Mouse (Mus musculus) CD4-positive helper T cell, adult 2 months (primary cell): Measurements from ENCODE around the gene Slc6a11.

Source experiments
- DNase-seq: peaks from one replicate; pipeline ENCODE4 v3.0.0-alpha.2; 2012; ENCODE audit warnings: low read depth, missing footprints, low spot score

Gene Slc6a11

DNA sequence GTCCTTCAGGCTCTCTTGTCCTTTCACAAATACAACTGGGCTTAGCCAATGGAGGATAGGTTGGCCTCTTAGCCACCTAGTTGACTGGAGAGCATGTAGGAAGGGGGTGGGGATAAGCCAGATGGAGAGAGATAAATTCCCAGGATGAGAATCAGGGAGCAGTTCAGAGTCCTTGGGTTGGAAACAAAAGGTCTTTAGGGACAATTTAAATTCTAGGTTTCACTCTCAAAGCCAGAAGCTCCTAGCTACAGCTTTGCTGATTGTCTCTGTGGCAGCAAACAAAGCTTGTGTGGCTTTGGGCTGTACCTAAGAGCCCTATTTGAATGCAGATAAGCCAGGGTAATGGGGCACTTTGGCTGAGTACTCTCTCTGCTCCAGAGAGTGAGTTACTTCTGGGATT lies 135.2 kb downstream of the Slc6a11 start:
- no peak for DNase-seq

DNA sequence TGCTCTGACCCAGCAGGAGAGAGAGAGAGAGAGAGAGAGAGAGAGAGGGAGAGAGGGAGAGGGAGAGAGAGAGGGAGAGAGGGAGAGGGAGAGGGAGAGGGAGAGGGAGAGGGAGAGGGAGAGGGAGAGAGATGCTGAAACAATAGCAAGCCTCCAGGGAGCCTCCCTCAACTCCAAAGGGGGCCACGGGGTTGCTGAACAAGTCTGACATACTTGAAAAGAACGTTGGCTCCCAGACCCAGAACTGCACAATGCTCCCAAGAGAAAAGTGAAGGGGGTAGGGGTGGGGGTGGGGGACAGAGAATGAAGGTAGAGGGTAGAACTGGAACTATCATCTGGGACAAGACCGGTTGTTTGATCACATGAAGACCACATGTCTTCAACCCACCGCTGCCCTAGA lies 136.9 kb downstream of the Slc6a11 start:
- DNase-seq, result no peak

DNA sequence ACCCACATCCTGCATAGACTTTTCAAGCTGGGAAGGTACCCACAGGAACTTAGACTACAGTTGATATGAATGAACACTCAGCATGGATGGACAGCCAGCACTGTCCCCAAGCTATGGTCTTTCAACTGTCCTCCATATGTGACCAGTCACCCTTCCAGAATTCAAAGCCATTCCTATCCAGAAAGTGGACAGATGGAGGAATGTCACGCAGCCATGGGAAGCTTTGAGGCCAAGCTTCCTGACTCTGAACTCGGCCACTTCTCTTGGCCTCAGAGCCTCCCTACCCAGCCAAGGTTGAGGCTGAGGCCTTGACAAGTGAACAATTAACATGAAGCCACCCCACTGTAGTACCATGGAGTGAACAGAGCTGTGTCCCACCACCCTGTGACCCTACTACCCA lies 138.5 kb downstream of the Slc6a11 start:
- DNase-seq, result no peak

DNA sequence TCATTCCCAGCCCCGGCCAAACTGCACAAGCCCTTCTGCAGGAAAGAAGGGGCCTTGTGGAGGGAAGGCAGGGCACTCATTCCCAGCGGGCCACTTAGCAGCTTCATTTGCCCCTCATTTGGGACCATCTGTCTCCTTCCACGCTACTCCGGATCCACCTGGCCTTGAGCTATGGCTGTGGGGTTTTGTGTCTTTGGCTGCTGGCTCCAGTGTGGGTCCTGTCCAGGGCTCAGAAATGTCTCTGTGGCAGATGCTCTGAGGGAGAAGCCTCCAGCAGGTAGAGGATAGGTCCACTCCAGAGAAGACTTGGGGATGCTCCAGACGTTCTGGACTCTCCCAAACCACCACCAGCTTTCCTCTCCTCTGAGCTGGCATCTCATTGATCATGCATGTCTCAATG lies 139.8 kb downstream of the Slc6a11 start:
- no peak for DNase-seq

- no peak for DNase-seq
These were observed 141.2 kb downstream of the Slc6a11 start for GRCm38 (mm10) chr6:114272279-114272678.

- DNase-seq, result no peak
These were observed 143.1 kb downstream of the Slc6a11 start for GRCm38 (mm10) chr6:114273997-114274728.

DNA sequence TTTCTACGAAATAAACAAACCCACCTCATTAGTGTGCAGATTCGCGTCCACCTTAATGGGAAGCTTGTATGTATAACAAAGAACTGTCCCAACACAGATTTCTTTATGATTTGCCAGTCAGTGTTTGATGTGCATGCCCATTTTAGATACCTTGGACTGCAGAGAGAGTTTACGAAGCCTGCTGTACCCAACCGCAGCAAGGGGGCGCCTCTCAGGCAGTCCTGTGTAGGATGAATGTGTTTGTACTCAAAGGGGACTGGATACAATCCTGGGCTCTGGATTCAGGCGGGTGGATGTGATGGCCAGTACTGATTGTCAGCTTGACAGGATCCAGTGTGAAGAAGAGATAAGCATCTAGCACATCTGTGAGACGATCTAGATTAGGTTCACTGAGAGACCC lies 144.8 kb downstream of the Slc6a11 start:
- no peak for DNase-seq

- peak; percentile 9 for DNase-seq
These were observed 151.6 kb downstream of the Slc6a11 start, which contains the start of gene Slc6a1 for GRCm38 (mm10) chr6:114282469-114283277. Gene Slc6a1, plus strand, starts transcription at chr6:114282635.

GRCm38 (mm10) chr6:114283278-114283770 lies 152.3 kb downstream of the Slc6a11 start:
- no peak for DNase-seq

- no peak for DNase-seq
These were observed 153.1 kb downstream of the Slc6a11 start for GRCm38 (mm10) chr6:114283927-114284703.

DNA sequence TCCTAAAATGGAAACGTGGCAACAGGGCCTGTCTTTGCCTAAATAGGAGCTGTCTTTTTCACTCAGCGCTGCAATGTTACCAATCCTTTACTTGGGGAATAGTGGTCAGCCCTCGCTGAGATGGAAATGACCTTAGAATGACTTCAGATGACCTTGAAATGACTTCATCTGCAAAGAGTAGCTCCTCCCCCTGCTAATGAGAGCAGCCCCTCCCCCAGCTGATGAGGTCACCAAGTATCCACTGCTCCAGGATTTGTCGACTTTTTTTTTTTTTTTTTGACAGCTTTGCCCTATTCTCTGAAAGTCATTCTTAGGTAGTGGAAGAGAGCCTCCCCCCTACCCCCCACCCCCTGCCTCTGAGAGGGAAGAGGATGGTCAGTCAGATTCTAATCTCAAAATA lies 154.4 kb downstream of the Slc6a11 start:
- no peak for DNase-seq

- no peak for DNase-seq
These were observed 158.1 kb downstream of the Slc6a11 start for GRCm38 (mm10) chr6:114289106-114289505.

- no peak for DNase-seq
These were observed 159.1 kb downstream of the Slc6a11 start for GRCm38 (mm10) chr6:114290184-114290583.

GRCm38 (mm10) chr6:114290929-114291328 lies 159.9 kb downstream of the Slc6a11 start:
- DNase-seq, result no peak

DNA sequence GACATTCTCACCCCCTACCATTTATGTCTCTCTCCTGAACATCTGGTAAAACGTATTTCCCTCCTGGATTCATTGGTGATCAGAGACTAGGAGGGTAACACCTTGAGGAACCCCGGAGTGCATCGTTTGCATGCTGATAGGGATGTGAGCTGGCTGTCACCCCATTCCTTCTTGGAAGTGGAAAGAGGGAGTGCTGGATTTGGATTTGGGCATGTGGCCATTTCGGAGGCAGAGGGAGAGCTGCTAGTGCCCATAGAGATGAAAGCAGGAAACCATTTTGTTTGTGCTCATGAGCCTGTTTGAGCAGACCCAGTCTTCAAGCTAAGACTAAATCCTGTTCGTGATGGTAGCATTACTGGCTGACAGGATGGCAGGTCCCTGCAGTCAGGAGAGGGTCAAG lies 160.4 kb downstream of the Slc6a11 start:
- DNase-seq, result no peak

DNA sequence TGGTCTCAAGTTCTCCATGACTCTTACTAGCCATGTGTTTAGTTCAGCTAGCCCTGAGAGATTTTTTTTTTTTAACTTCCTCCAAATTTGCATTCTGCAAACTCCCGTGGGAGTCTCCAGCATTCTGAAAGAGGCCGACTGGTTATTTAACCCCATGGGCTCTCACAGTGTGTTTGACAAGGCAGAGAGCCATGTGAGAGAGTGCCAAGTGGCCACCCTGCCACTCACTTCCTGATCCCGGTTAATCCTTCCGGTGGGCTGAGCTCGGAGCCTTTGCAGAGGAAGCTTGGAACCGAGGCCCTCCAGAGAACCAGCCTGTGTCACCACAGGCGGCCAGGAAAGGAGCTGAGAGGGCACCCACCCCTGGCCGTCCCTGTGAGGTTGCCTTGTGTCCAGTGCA lies 162.5 kb downstream of the Slc6a11 start:
- DNase-seq, result no peak

GRCm38 (mm10) chr6:114295086-114295485 lies 164.0 kb downstream of the Slc6a11 start:
- no peak for DNase-seq

DNA sequence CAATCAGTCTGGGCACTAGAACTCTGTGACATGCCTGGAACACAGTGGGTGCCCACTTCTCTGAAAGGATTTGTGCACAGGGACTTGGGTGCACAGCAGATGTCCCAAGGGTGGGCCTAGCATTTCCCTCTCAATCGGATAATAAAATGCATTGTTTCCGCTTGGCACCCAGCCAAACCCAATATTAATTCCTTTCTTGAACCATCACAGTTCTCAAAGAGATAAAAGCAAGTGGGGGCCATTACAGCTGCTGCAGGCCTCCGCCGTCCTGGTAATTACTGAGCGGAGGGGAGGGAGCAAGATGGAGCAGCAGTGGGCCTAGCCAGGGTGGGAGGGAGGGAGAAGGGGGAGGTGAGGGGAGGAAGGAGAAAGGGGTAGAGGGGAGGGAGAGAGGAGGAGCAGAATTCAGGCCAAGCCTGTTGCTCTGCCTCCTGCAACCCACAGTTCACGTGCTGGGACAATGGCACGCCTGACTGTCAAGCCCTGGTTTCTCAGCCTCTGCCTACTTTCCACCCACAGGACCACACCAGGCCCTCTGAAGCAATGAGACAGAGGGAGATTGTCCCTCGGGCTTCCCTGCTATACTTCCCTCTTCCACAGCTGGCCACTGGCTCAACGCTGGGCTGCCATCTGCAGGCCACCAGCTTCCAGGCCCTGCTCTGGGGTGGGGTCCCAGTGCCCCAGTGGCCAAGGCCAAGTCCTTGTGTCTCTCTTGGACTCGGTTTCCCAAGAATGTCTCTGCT lies 166.4 kb downstream of the Slc6a11 start:
- no peak for DNase-seq
